Mouse (Mus musculus): ENCODE data around the gene Usp37. TPM values are rescaled to one million over a fixed set of nuclear protein-coding genes. Genes with fewer than 3 reads are reported as not detected.

Gene Usp37
- polyA plus RNA-seq, 1 experiment from 2014 or later: 27.9 TPM

MicroRNA genes within 50 kb of the gene (microRNA counts, 519-probe panel; counts per million panel counts)
- 4,111 counts per million, percentile 47 among the panel's probes with 10 or more counts for microRNA mmu-miR-26b

Small RNA genes within 50 kb of the gene (microRNA-seq; reads per million reads assigned to microRNA genes)
- not detected for gene Gm25035
- 9,645 reads per million, percentile 96 among the genes with 10 or more reads in this experiment for gene Mir26b

Other genes starting within 250 kb of the Usp37 start
- 7.3 and 7.5 TPM in 2 replicates for gene Tmbim1, start 238.7 kb downstream of the Usp37 start, polyA plus RNA-seq (2014; fragmentation: Nextera tagmentation; extraction: Ambion mirVana)
- 0.86 and 1.1 TPM in 2 replicates for gene Catip, start 182.2 kb downstream of the Usp37 start, polyA plus RNA-seq (2014; fragmentation: Nextera tagmentation; extraction: Ambion mirVana)
- gene Slc11a1, start 169.1 kb downstream of the Usp37 start, polyA plus RNA-seq (2014; fragmentation: Nextera tagmentation; extraction: Ambion mirVana): 1.7 and 2.2 TPM in 2 replicates
- 12.5 and 19.0 TPM in 2 replicates for gene Ctdsp1, start 152.8 kb downstream of the Usp37 start, polyA plus RNA-seq (2014; fragmentation: Nextera tagmentation; extraction: Ambion mirVana)
- 0.17 and 0.20 TPM in 2 replicates for gene Vil1, start 134.9 kb downstream of the Usp37 start, polyA plus RNA-seq (2014; fragmentation: Nextera tagmentation; extraction: Ambion mirVana)
- 48.6 and 52.9 TPM in 2 replicates for gene Cnot9, start 38.2 kb downstream of the Usp37 start, polyA plus RNA-seq (2014; fragmentation: Nextera tagmentation; extraction: Ambion mirVana)
- 7.5 and 11.9 TPM in 2 replicates for gene Plcd4, start 1.4 kb downstream of the Usp37 start, polyA plus RNA-seq (2014; fragmentation: Nextera tagmentation; extraction: Ambion mirVana)
- gene Zfp142, start 44.0 kb upstream of the Usp37 start, polyA plus RNA-seq (2014; fragmentation: Nextera tagmentation; extraction: Ambion mirVana): 9.3 and 9.5 TPM in 2 replicates
- gene Bcs1l, start 44.0 kb upstream of the Usp37 start, polyA plus RNA-seq (2014; fragmentation: Nextera tagmentation; extraction: Ambion mirVana): 22.9 and 26.4 TPM in 2 replicates
- 9.4 and 10.6 TPM in 2 replicates for gene Rnf25, start 57.1 kb upstream of the Usp37 start, polyA plus RNA-seq (2014; fragmentation: Nextera tagmentation; extraction: Ambion mirVana)
- gene Stk36, start 57.2 kb upstream of the Usp37 start, polyA plus RNA-seq (2014; fragmentation: Nextera tagmentation; extraction: Ambion mirVana): 14.6 and 17.9 TPM in 2 replicates
- gene Ttll4, start 117.5 kb upstream of the Usp37 start, polyA plus RNA-seq (2014; fragmentation: Nextera tagmentation; extraction: Ambion mirVana): 11.6 and 17.1 TPM in 2 replicates
- 1.2 and 2.9 TPM in 2 replicates for gene Cyp27a1, start 169.3 kb upstream of the Usp37 start, polyA plus RNA-seq (2014; fragmentation: Nextera tagmentation; extraction: Ambion mirVana)
- gene Prkag3, start 204.9 kb upstream of the Usp37 start, polyA plus RNA-seq (2014; fragmentation: Nextera tagmentation; extraction: Ambion mirVana): 0.23 TPM in 1 of 2 replicates, not detected in the other
- 8.4 TPM in 1 of 2 replicates, not detected in the other for gene Wnt6, start 227.6 kb upstream of the Usp37 start, polyA plus RNA-seq (2014; fragmentation: Nextera tagmentation; extraction: Ambion mirVana)
- not detected in 2 replicates for gene Wnt10a, start 247.2 kb upstream of the Usp37 start, polyA plus RNA-seq (2014; fragmentation: Nextera tagmentation; extraction: Ambion mirVana)